Mouse (Mus musculus) gonadal fat pad, adult 2 months (tissue): ENCODE data around the gene Tcaf1. TPM values are rescaled to one million over a fixed set of nuclear protein-coding genes. Genes with fewer than 3 reads are reported as not detected.

ENCODE experiments used
- polyA plus RNA-seq: library from polyadenylated mRNA; depleted of rRNA; stranded (reverse); fragments of >200 nt; gene quantifications from 2 replicates; pipeline ENCODE4 v1.2.3, GENCODE M21; 2012; rRNA removed

The Tcaf1 gene
- polyA plus RNA-seq, 1 experiment: 50.3 TPM

Other genes with a start within 250 kb of the Tcaf1 start
- not detected in 2 replicates for gene Olfr458, start 244.9 kb downstream of the Tcaf1 start, polyA plus RNA-seq
- gene Olfr457, start 233.8 kb downstream of the Tcaf1 start, polyA plus RNA-seq: not detected in 2 replicates
- not detected in 2 replicates for gene Olfr456, start 222.9 kb downstream of the Tcaf1 start, polyA plus RNA-seq
- gene Olfr455, start 162.5 kb downstream of the Tcaf1 start, polyA plus RNA-seq: not detected in 2 replicates
- not detected in 2 replicates for gene Tcaf3, start 112.4 kb downstream of the Tcaf1 start, polyA plus RNA-seq
- gene Tcaf2, start 64.8 kb downstream of the Tcaf1 start, polyA plus RNA-seq: 3.0 and 4.2 TPM in 2 replicates
- not detected in 2 replicates for gene Olfr453, start 29.3 kb upstream of the Tcaf1 start, polyA plus RNA-seq
- gene Olfr38, start 46.3 kb upstream of the Tcaf1 start, polyA plus RNA-seq: not detected in 2 replicates
- gene Olfr452, start 75.0 kb upstream of the Tcaf1 start, polyA plus RNA-seq: not detected in 2 replicates
- not detected in 2 replicates for gene Olfr450, start 101.9 kb upstream of the Tcaf1 start, polyA plus RNA-seq
- not detected in 2 replicates for gene Olfr449, start 124.3 kb upstream of the Tcaf1 start, polyA plus RNA-seq
- not detected in 2 replicates for gene Olfr448, start 180.4 kb upstream of the Tcaf1 start, polyA plus RNA-seq
- gene Olfr447, start 198.8 kb upstream of the Tcaf1 start, polyA plus RNA-seq: not detected in 2 replicates
- gene Olfr446, start 211.3 kb upstream of the Tcaf1 start, polyA plus RNA-seq: not detected in 2 replicates
- not detected in 2 replicates for gene Olfr444, start 239.0 kb upstream of the Tcaf1 start, polyA plus RNA-seq